Mouse (Mus musculus): ENCODE measurements at regions not wholly inside any gene's neighbourhood (a gene's known extent, or its start where the extent isn't known, plus 50 kb on each side); places are given as distances from the start of the nearest gene placed in this dataset.

DNA sequence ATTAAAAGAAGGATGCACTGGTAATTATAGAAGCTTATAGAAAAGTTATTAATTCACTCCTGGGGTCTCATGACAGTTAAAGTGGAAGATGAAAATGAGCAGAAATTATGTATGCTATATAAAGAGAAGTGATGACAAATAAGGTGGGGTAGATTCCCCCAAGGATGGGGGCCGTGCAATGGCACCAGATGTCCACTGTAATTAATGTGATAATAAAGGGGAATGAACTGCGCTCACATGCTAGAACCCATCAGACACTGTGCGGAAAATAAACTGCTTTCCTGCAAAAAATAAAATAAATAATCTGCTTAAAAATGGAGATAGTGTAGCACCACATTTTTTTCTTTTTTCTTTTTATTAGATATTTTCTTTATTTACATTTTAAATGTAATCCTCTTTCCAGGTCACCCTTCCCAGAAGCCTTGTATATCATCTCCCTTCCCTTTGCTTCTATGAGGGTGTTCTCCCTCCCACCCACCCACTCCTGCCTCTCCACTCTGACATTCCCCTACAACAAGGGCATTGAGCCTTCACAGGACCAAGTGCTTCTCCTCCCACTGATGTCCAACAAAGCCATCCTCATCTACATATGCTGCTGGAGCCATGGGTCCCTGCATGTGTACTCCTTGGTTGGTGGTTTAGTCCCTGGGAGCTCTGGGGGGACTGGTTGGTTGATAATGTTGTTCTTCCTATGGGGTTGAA lies 934.0 kb upstream of the Pcdh20 start:
- TF ChIP-seq CTCF (IDR thresholded peaks at IDR 0.05): no peak
- DNase-seq (ENCODE audit: extremely low spot score in 1 of 2, low spot score in 2 of 2): no peak
- H3K27ac ChIP-seq: no peak overlapping the region
- H3K4me3 ChIP-seq: no peak overlapping the region
- intact Hi-C loops (cut with DNase I): no loop called here

DNA sequence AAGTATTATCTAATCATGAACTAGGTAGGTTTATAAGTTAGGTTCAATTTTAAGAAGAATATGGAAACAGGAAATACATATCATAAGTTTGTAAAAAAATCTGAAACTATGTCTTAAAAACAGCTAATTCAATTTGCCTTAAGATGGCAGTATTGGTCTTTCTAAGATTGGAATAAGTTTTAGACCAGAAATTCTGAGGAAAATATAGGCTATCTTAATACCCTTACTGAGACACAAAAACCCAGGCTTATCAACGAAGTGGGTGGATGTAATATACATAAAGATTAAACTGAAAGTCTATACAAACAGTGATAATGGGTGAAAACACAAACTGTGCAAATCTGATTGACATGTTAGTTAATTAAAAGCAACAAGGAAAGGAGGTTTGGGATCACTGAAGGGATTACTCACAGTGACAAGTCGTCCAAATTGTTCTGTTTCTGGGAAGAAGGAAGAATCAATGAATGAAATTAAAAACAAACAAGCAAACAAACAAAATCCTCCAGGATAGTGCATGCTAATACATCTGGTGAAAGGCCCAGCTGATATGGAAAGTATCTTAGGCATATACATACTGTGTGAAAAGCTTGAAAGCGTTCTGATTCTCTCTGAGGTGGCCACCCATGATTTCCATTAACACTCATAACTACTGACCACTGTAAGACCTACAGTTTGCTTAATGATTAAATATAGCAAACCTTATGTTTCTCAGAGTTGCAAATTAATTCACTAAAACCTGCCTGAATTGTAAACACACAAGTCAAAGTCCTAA lies 931.6 kb upstream of the Pcdh20 start:
- no peak for DNase-seq (ENCODE audit: extremely low spot score in 1 of 2, low spot score in 2 of 2)
- Histone ChIP-seq H3K4me3 (no peak overlapping the region), H3K27ac (no peak overlapping the region)
- intact Hi-C loops (cut with DNase I): no loop called here
- peak; percentile 53 for TF ChIP-seq CTCF (IDR thresholded peaks at IDR 0.05)

DNA sequence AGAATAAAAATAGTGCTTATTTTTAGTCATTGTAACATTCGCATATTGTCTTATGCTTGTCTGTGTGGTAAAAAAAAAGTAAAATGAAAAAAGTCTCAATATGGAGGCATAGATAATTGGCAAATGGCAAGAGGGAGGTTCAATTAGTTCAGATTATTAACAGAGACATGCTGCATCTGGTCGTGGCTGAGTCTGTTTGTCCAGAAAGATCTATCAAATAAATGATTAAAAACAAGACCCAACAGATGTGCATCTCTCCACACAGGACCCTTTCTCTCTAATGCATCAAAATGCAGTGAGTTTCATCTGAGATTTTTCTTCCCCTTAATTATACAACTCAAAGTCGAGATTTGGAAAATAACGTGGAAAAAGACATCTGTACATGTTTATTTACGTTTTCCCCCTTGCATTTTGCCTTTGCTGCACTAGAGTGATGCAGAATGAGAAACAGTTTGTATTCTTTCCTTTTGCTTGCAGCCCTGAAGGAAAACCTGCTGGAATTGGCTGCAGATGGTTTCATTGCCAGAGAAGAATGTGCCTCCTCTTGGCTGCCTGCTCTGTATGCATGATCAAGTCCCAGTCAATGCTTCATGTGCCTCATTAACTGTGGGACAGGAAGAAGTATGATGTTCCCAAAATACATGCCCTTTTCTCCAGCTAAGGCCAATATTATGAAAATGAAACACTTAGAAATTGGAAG lies 886.0 kb upstream of the Pcdh20 start:
- no peak for DNase-seq (ENCODE audit: extremely low spot score in 1 of 2, low spot score in 2 of 2)
- no peak for TF ChIP-seq CTCF (IDR thresholded peaks at IDR 0.05)
- H3K4me3 ChIP-seq: no peak overlapping the region
- no peak overlapping the region for H3K27ac ChIP-seq
- intact Hi-C loops (cut with DNase I): no loop called here

GRCm38 (mm10) chr14:89347972-89348371 lies 876.8 kb upstream of the Pcdh20 start:
- intact Hi-C loops (cut with DNase I): no loop called here
- DNase-seq (ENCODE audit: extremely low spot score in 1 of 2, low spot score in 2 of 2): peak in 1 of 2 experiments; percentile 13
- no peak overlapping the region for H3K27ac ChIP-seq

DNA sequence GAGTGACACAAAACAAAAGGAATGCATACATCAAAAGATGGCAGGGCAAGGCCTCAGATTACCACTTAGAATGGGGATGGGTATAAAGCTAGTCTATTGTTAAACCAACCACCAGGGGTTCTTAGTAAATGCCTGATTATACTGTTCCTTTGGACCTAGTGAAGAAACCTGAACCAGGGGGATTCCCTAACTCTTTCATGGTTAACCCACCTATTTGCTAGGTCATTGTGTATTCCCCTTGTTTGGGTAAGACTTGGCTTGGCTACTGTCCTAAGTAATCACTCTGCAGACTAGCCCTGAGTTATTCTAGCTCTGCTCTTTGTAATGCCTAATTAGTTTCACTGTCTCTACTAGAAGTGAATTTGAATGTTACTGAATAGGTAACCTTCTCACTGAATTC lies 853.9 kb upstream of the Pcdh20 start:
- intact Hi-C loops (cut with DNase I): no loop called here
- H3K4me3 ChIP-seq: no peak overlapping the region
- H3K27ac ChIP-seq: no peak overlapping the region
- TF ChIP-seq CTCF (IDR thresholded peaks at IDR 0.05): no peak
- DNase-seq (ENCODE audit: extremely low spot score in 1 of 2, low spot score in 2 of 2): no peak

More at GRCm38 (mm10) chr14:89347972-89348371, 876.8 kb upstream of the Pcdh20 start:
- H3K4me3 ChIP-seq: no peak overlapping the region
- TF ChIP-seq CTCF (IDR thresholded peaks at IDR 0.05): peak; percentile 58

- TF ChIP-seq CTCF (IDR thresholded peaks at IDR 0.05): no peak
- DNase-seq (ENCODE audit: extremely low spot score in 1 of 2, low spot score in 2 of 2): no peak
Measured at GRCm38 (mm10) chr14:89308506-89308905, 837.3 kb upstream of the Pcdh20 start.

More at GRCm38 (mm10) chr14:89308506-89308905, 837.3 kb upstream of the Pcdh20 start:
- intact Hi-C loops (cut with DNase I): no loop called here
- H3K27ac ChIP-seq: no peak overlapping the region
- no peak overlapping the region for H3K4me3 ChIP-seq
